21 mouse cellular contexts compared by ENCODE assay signal in the genomic region with DNA sequence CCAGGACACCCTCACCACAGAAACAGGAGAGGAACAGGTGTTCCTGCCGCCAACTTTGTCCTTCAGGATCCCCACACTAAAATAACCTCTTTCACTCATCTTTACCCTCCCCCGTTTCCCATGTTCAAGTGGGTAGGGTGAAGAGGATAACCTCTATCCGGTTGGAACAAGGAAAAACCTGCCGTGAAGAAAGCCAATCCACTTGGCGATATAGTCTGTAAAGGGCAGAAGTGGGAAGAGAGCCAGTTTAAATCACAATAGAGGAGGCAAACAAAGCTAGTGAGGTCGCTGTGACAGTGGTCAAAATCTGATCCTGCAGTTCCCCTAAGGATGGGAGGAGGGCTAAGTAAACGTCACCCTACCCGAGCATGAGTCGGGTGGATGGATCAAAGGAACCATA. TPM values are rescaled to one million over a fixed set of nuclear protein-coding genes. Genes with fewer than 3 reads are reported as not detected.
DNase-seq lines count a peak whose midpoint lies in the region; ATAC-seq and TF ChIP-seq lines count a peak whose summit lies in the region.
"Had no signal": no experiment of that assay in that cellular context is flagged by ENCODE, and none has a peak within 500 bp of the region (broad histone marks: within the 10 kb centered on the region; RNA-seq: fewer than 3 reads in every experiment).

No protein-coding gene starts in this region.

- peaks cover 27% of the 10 kb centered on the region for H3K36me3 ChIP-seq in heart, postnatal 0 days (replicated peaks; ENCODE audit: control insufficient read depth, insufficient read depth, low read length)
- H3K36me3 ChIP-seq in lung, postnatal 0 days (ENCODE audit: insufficient read depth, low read length), result peaks cover 6% of the 10 kb centered on the region; the same call in 1 of the 2 replicates
- H3K36me3 ChIP-seq in ES-E14 (ENCODE audit: control insufficient read depth, insufficient read depth, low read length, poor library complexity, severe bottlenecking), result peaks cover 8% of the 10 kb centered on the region
- peaks cover 2% of the 10 kb centered on the region; the same call in 1 of the 2 replicates for H3K36me3 ChIP-seq in intestine, embryonic 15.5 days
- H3K36me3 ChIP-seq in limb, embryonic 10.5 days, result peaks cover 54% of the 10 kb centered on the region

- no peak overlapping the region for H3K4me3 ChIP-seq in heart, postnatal 0 days (ENCODE audit: low read depth, low read length)
- H3K4me3 ChIP-seq in lung, postnatal 0 days (ENCODE audit: low read depth, low read length), result no peak overlapping the region
- H3K4me3 ChIP-seq in ES-E14 (ENCODE audit: insufficient read depth in 1 of 2, low read depth in 1 of 2, low read length in 2 of 2, poor library complexity in 1 of 2, severe bottlenecking in 1 of 2), result peak overlapping the region in 1 of 2 experiments; percentile 28; a peak in 2 of 4 replicates
- no peak overlapping the region for H3K4me3 ChIP-seq in intestine, embryonic 15.5 days (replicated peaks)
- H3K4me3 ChIP-seq in limb, embryonic 10.5 days, result no peak overlapping the region
- H3K4me3 ChIP-seq: embryonic facial prominence, embryonic 15.5 days; erythroblast, embryonic 14.5 days; forebrain, embryonic 10.5 days; gastrocnemius, adult 2 months; heart, embryonic 13.5 days; hindbrain, embryonic 15.5 days had no signal

- WGBS in heart, postnatal 0 days, result 46% methylated on average over 9 of the region's 9 CpGs
- WGBS in lung, postnatal 0 days, result 37% methylated on average over 9 of the region's 9 CpGs
- WGBS in intestine, embryonic 15.5 days, result 59% methylated on average over 9 of the region's 9 CpGs
- 74% methylated on average over 9 of the region's 9 CpGs for WGBS in limb, embryonic 10.5 days

- DNase-seq in heart, postnatal 0 days (ENCODE audit: low spot score), result peak; percentile 8
- no peak for DNase-seq in heart, postnatal 25 days (ENCODE audit: low spot score)
- DNase-seq in lung, postnatal 0 days (ENCODE audit: low spot score), result peak; percentile 16
- no peak for DNase-seq in lung, adult 18-20 months
- DNase-seq in ES-E14 (ENCODE audit: low read depth, low spot score), result peak; percentile 52
- no peak for DNase-seq in limb, embryonic 10.5 days (ENCODE audit: low spot score)
- DNase-seq: adrenal gland, adult 2 months; adrenal gland, postnatal 25 days; cerebellum, adult 8-10 months; cerebellum, postnatal 14 days; embryo, embryonic 11 days; gastrocnemius, adult 2 months; gastrocnemius, postnatal 36 days; heart, postnatal 10 days had no signal

- in situ Hi-C loops in ES-E14 (cut with MboI; ENCODE audit: low sequenced_read_pairs in 2 of 2, unreplicated experiment in 2 of 2), result no loop called here

- no peaks in the 10 kb centered on the region for H3K27me3 ChIP-seq in heart, postnatal 0 days (ENCODE audit: control insufficient read depth, insufficient read depth, low read length)
- H3K27me3 ChIP-seq in lung, postnatal 0 days (replicated peaks; ENCODE audit: insufficient read depth, low read length), result no peaks in the 10 kb centered on the region
- H3K27me3 ChIP-seq in intestine, embryonic 15.5 days (replicated peaks), result no peaks in the 10 kb centered on the region
- H3K27me3 ChIP-seq in limb, embryonic 10.5 days (ENCODE audit: low read depth, poor library complexity, severe bottlenecking), result no peaks in the 10 kb centered on the region
- H3K27me3 ChIP-seq: embryonic facial prominence, embryonic 15.5 days; heart, embryonic 13.5 days; hindbrain, embryonic 15.5 days had no signal

- no peaks in the 10 kb centered on the region for H3K9me3 ChIP-seq in heart, postnatal 0 days (replicated peaks; ENCODE audit: control insufficient read depth, low read length)
- no peaks in the 10 kb centered on the region for H3K9me3 ChIP-seq in lung, postnatal 0 days (ENCODE audit: low read length)
- no peaks in the 10 kb centered on the region for H3K9me3 ChIP-seq in ES-E14 (ENCODE audit: control insufficient read depth, insufficient read depth, low read depth, low read length)
- no peaks in the 10 kb centered on the region for H3K9me3 ChIP-seq in intestine, embryonic 15.5 days
- no peaks in the 10 kb centered on the region for H3K9me3 ChIP-seq in limb, embryonic 10.5 days (replicated peaks)
- H3K9me3 ChIP-seq: embryonic facial prominence, embryonic 15.5 days; forebrain, embryonic 10.5 days; heart, embryonic 13.5 days; hindbrain, embryonic 15.5 days had no signal

- intact Hi-C loops in heart, postnatal 25 days (cut with DNase I), result loop anchor here (5.0 kb wide), 1 partner anchor 32 kb away; no protein-coding TSS in a partner anchor

- H3K4me2 ChIP-seq in heart, postnatal 0 days (ENCODE audit: low read depth, low read length), result no peak overlapping the region
- H3K4me2 ChIP-seq in lung, postnatal 0 days (replicated peaks; ENCODE audit: low read depth, low read length), result no peak overlapping the region
- no peak overlapping the region for H3K4me2 ChIP-seq in intestine, embryonic 15.5 days (replicated peaks)
- H3K4me2 ChIP-seq: embryonic facial prominence, embryonic 15.5 days; heart, embryonic 13.5 days; hindbrain, embryonic 15.5 days had no signal

- no peak for TF ChIP-seq CTCF in heart, postnatal 0 days (IDR thresholded peaks at IDR 0.05; ENCODE audit: low read depth)
- no peak for TF ChIP-seq CTCF in lung, postnatal 0 days (IDR thresholded peaks at IDR 0.05)

- no peak overlapping the region for H3K9ac ChIP-seq in heart, postnatal 0 days (replicated peaks; ENCODE audit: low read depth, low read length)
- H3K9ac ChIP-seq in lung, postnatal 0 days (replicated peaks; ENCODE audit: low read depth), result no peak overlapping the region
- H3K9ac ChIP-seq in ES-E14 (ENCODE audit: insufficient read depth, low read depth, low read length, poor library complexity, severe bottlenecking), result no peak overlapping the region
- H3K9ac ChIP-seq in intestine, embryonic 15.5 days, result no peak overlapping the region
- H3K9ac ChIP-seq: embryonic facial prominence, embryonic 15.5 days; heart, embryonic 13.5 days; hindbrain, embryonic 15.5 days had no signal

- H3K4me1 ChIP-seq in heart, postnatal 0 days (ENCODE audit: control insufficient read depth, insufficient read depth), result peaks cover 5% of the 10 kb centered on the region
- no peaks in the 10 kb centered on the region for H3K4me1 ChIP-seq in lung, postnatal 0 days (ENCODE audit: insufficient read depth, low read depth, low read length)
- H3K4me1 ChIP-seq in ES-E14 (ENCODE audit: control insufficient read depth in 2 of 2, insufficient read depth in 2 of 2, low read length in 2 of 2, poor library complexity in 1 of 2), result peaks cover 0 to 8% of the 10 kb centered on the region in 2 experiments; a peak in 1 of 4 replicates
- H3K4me1 ChIP-seq in intestine, embryonic 15.5 days (replicated peaks), result no peaks in the 10 kb centered on the region
- peaks cover 5% of the 10 kb centered on the region for H3K4me1 ChIP-seq in limb, embryonic 10.5 days
- H3K4me1 ChIP-seq: embryonic facial prominence, embryonic 15.5 days had no signal

- no peak overlapping the region for H3K27ac ChIP-seq in heart, postnatal 0 days (ENCODE audit: low read depth)
- no peak overlapping the region for H3K27ac ChIP-seq in lung, postnatal 0 days (ENCODE audit: low read length)
- no peak overlapping the region for H3K27ac ChIP-seq in ES-E14 (ENCODE audit: insufficient read depth, low read depth, low read length, poor library complexity, severe bottlenecking)
- no peak overlapping the region for H3K27ac ChIP-seq in intestine, embryonic 15.5 days
- no peak overlapping the region for H3K27ac ChIP-seq in limb, embryonic 10.5 days
- H3K27ac ChIP-seq: embryonic facial prominence, embryonic 15.5 days; forebrain, embryonic 10.5 days; gastrocnemius, adult 2 months; heart, embryonic 13.5 days; hindbrain, embryonic 15.5 days had no signal

- ATAC-seq in heart, postnatal 0 days (ENCODE audit: insufficient read depth, low read depth), result no peak
- no peak for ATAC-seq in lung, postnatal 0 days
- ATAC-seq in intestine, embryonic 15.5 days, result no peak
- ATAC-seq: forebrain, embryonic 14.5 days had no signal

- no peak for TF ChIP-seq EP300 in heart, postnatal 0 days (IDR thresholded peaks at IDR 0.05; ENCODE audit: low read depth)
- no peak for TF ChIP-seq EP300 in lung, postnatal 0 days (IDR thresholded peaks at IDR 0.05)

TF ChIP-seq in ES-E14, 5 proteins besides CTCF, POLR2A, EP300 and RAD21:
- TF ChIP-seq HCFC1 (IDR thresholded peaks at IDR 0.05; ENCODE audit: borderline replicate concordance, insufficient read depth, low read length), result no peak
- TF ChIP-seq ZC3H11A (IDR thresholded peaks at IDR 0.05; ENCODE audit: borderline replicate concordance, low read depth, low read length), result no peak
- TF ChIP-seq ZNF384 (IDR thresholded peaks at IDR 0.05; ENCODE audit: low read depth, low read length), result no peak
- no peak for TF ChIP-seq MAFK (IDR thresholded peaks at IDR 0.05; ENCODE audit: insufficient read depth, low read depth, low read length)
- TF ChIP-seq CHD2 (IDR thresholded peaks at IDR 0.05; ENCODE audit: low read depth, low read length), result no peak

RNA-seq across cellular contexts. Expression of gene Mier3, which starts 38.9 kb away (rescaled TPM):
- 11.6 and 21.9 TPM in 2 replicates for total RNA-seq in heart, postnatal 0 days (2014; rRNA removed; ENCODE audit: low replicate concordance)
- 6.4 and 7.6 TPM in 2 replicates for polyA plus RNA-seq in heart, postnatal 0 days (2015; fragmentation: Nextera tagmentation; extraction: Ambion mirVana)
- total RNA-seq in heart, postnatal 25 days (2021), result 10 to 100 TPM; 16.4 to 17.5 TPM
- 10.2 and 11.5 TPM in 2 replicates for polyA plus RNA-seq in lung, postnatal 0 days (2015; fragmentation: Nextera tagmentation; extraction: Ambion mirVana)
- 16.5 and 18.6 TPM in 2 replicates for total RNA-seq in ES-E14 (2012; rRNA removed)
- 13.7 and 16.3 TPM in 2 replicates for polyA plus RNA-seq in intestine, embryonic 15.5 days (2015; fragmentation: Nextera tagmentation; extraction: Ambion mirVana)
- 19.4 and 21.7 TPM in 2 replicates for polyA plus RNA-seq in limb, embryonic 10.5 days (2016; fragmentation: Nextera tagmentation; extraction: Ambion mirVana)

Comparison
In these comparisons a context has a peak if more than half of its experiments do, and no peak if none do; other contexts are left out.
1. DNase-seq: peak in heart, postnatal 0 days (single experiment), lung, postnatal 0 days (single experiment) and ES-E14 (single experiment); none in heart, postnatal 25 days (single experiment), lung, adult 18-20 months (0 of 2) and limb, embryonic 10.5 days (single experiment).